Mouse (Mus musculus): ENCODE measurements around the gene Efcab8. TPM values are rescaled to one million over a fixed set of nuclear protein-coding genes. Genes with fewer than 3 reads are reported as not detected.

The Efcab8 gene
- polyA plus RNA-seq, 1 experiment from 2014 or later = not detected

Other genes starting within 250 kb of the Efcab8 start
- gene Nol4l, start 250.0 kb upstream of the Efcab8 start, polyA plus RNA-seq (2016; fragmentation: Nextera tagmentation; extraction: Ambion mirVana) = 23.5 and 23.7 TPM in 2 replicates
- gene Commd7, start 147.2 kb upstream of the Efcab8 start, polyA plus RNA-seq (2016; fragmentation: Nextera tagmentation; extraction: Ambion mirVana) = 72.2 and 74.3 TPM in 2 replicates
- gene Dnmt3b, start 130.5 kb upstream of the Efcab8 start, polyA plus RNA-seq (2016; fragmentation: Nextera tagmentation; extraction: Ambion mirVana) = 26.5 and 30.2 TPM in 2 replicates
- not detected in 2 replicates for gene Dnmt3c, start 83.3 kb upstream of the Efcab8 start, polyA plus RNA-seq (2016; fragmentation: Nextera tagmentation; extraction: Ambion mirVana)
- gene Mapre1, start 38.7 kb upstream of the Efcab8 start, polyA plus RNA-seq (2016; fragmentation: Nextera tagmentation; extraction: Ambion mirVana) = 306 and 312 TPM in 2 replicates
- gene Sun5, start 91.2 kb downstream of the Efcab8 start, polyA plus RNA-seq (2016; fragmentation: Nextera tagmentation; extraction: Ambion mirVana) = not detected in 2 replicates
- gene Bpifb2, start 95.1 kb downstream of the Efcab8 start, polyA plus RNA-seq (2016; fragmentation: Nextera tagmentation; extraction: Ambion mirVana) = not detected in 2 replicates
- not detected in 2 replicates for gene Bpifb6, start 120.5 kb downstream of the Efcab8 start, polyA plus RNA-seq (2016; fragmentation: Nextera tagmentation; extraction: Ambion mirVana)
- gene Bpifb3, start 138.3 kb downstream of the Efcab8 start, polyA plus RNA-seq (2016; fragmentation: Nextera tagmentation; extraction: Ambion mirVana) = not detected in 2 replicates
- 0.10 and 0.16 TPM in 2 replicates for gene Bpifb4, start 158.3 kb downstream of the Efcab8 start, polyA plus RNA-seq (2016; fragmentation: Nextera tagmentation; extraction: Ambion mirVana)
- not detected in 2 replicates for gene Bpifa6, start 195.0 kb downstream of the Efcab8 start, polyA plus RNA-seq (2016; fragmentation: Nextera tagmentation; extraction: Ambion mirVana)
- gene Bpifa2, start 228.3 kb downstream of the Efcab8 start, polyA plus RNA-seq (2016; fragmentation: Nextera tagmentation; extraction: Ambion mirVana) = not detected in 2 replicates

All from embryonic facial prominence, embryonic 10.5 days (tissue).